Mouse (Mus musculus): Measurements from ENCODE around the gene Nfkbiz. TPM values are rescaled to one million over a fixed set of nuclear protein-coding genes. Genes with fewer than 3 reads are reported as not detected.
"Not testable (repeated sequence)": the region's sequence is repeated elsewhere in the genome, so short reads cannot be mapped to it uniquely, and the experiment has no call there.

The Nfkbiz gene
- polyA plus RNA-seq, 1 experiment from 2014 or later, result 10.0 TPM

GRCm38 (mm10) chr16:55838129-55838509 lies 580 bp downstream of the Nfkbiz start:
- H3K4me3 ChIP-seq (replicated peaks; ENCODE audit: low read length), result peak overlapping the region; percentile 73
- 12% methylated on average over 3 of the region's 3 CpGs for WGBS
- peak overlapping the region; percentile 93 for H3K9ac ChIP-seq (ENCODE audit: low read length)
- H3K4me1 ChIP-seq (ENCODE audit: control insufficient read depth, insufficient read depth, low read length), result peaks cover 3% of the 10 kb centered on the region; the same call in 1 of the 2 replicates
- peak overlapping the region; percentile 86 for H3K4me2 ChIP-seq (ENCODE audit: low read depth, low read length)
- no peaks in the 10 kb centered on the region for H3K9me3 ChIP-seq (replicated peaks; ENCODE audit: control insufficient read depth, low read length)
- no peaks in the 10 kb centered on the region for H3K27me3 ChIP-seq (ENCODE audit: control insufficient read depth, insufficient read depth, low read length)
- no peak for ATAC-seq (ENCODE audit: insufficient read depth, low FRiP score)
- H3K36me3 ChIP-seq (ENCODE audit: control insufficient read depth, insufficient read depth, low read length), result no peaks in the 10 kb centered on the region; the same call in 1 of the 2 replicates
- H3K27ac ChIP-seq (ENCODE audit: low read length), result peak overlapping the region; percentile 86; the same call in 1 of the 2 replicates

GRCm38 (mm10) chr16:55837653-55838052 lies 1.0 kb downstream of the Nfkbiz start:
- not testable (repeated sequence) for H3K9ac ChIP-seq (ENCODE audit: low read length); H3K9me3 ChIP-seq (replicated peaks; ENCODE audit: control insufficient read depth, low read length); H3K4me1 ChIP-seq (ENCODE audit: control insufficient read depth, insufficient read depth, low read length); H3K4me3 ChIP-seq (replicated peaks; ENCODE audit: low read length); H3K36me3 ChIP-seq (ENCODE audit: control insufficient read depth, insufficient read depth, low read length); ATAC-seq (ENCODE audit: insufficient read depth, low FRiP score); H3K27me3 ChIP-seq (ENCODE audit: control insufficient read depth, insufficient read depth, low read length); H3K27ac ChIP-seq (ENCODE audit: low read length)
- peak overlapping the region; percentile 86 for H3K4me2 ChIP-seq (ENCODE audit: low read depth, low read length)
- WGBS, result 89% methylated on average over 8 of the region's 8 CpGs

- Histone ChIP-seq H3K4me1 (ENCODE audit: control insufficient read depth, insufficient read depth, low read length) (peaks cover 3% of the 10 kb centered on the region; the same call in 1 of the 2 replicates), H3K9me3 (replicated peaks; ENCODE audit: control insufficient read depth, low read length) (no peaks in the 10 kb centered on the region), H3K27me3 (ENCODE audit: control insufficient read depth, insufficient read depth, low read length) (no peaks in the 10 kb centered on the region), H3K9ac (ENCODE audit: low read length) (no peak overlapping the region), H3K27ac (ENCODE audit: low read length) (no peak overlapping the region), H3K36me3 (ENCODE audit: control insufficient read depth, insufficient read depth, low read length) (no peaks in the 10 kb centered on the region; the same call in 1 of the 2 replicates), H3K4me3 (replicated peaks; ENCODE audit: low read length) (no peak overlapping the region), H3K4me2 (ENCODE audit: low read depth, low read length) (no peak overlapping the region)
- 66% methylated on average over 2 of the region's 2 CpGs for WGBS
- no peak for ATAC-seq (ENCODE audit: insufficient read depth, low FRiP score)
Measured at GRCm38 (mm10) chr16:55837168-55837567, 1.5 kb downstream of the Nfkbiz start.

- H3K36me3 ChIP-seq (ENCODE audit: control insufficient read depth, insufficient read depth, low read length), result no peaks in the 10 kb centered on the region; the same call in 1 of the 2 replicates
- H3K4me2 ChIP-seq (ENCODE audit: low read depth, low read length), result no peak overlapping the region
- no peaks in the 10 kb centered on the region for H3K9me3 ChIP-seq (replicated peaks; ENCODE audit: control insufficient read depth, low read length)
- no peak overlapping the region for H3K4me3 ChIP-seq (replicated peaks; ENCODE audit: low read length)
- H3K27ac ChIP-seq (ENCODE audit: low read length), result no peak overlapping the region
- peaks cover 3% of the 10 kb centered on the region; the same call in 1 of the 2 replicates for H3K4me1 ChIP-seq (ENCODE audit: control insufficient read depth, insufficient read depth, low read length)
- H3K27me3 ChIP-seq (ENCODE audit: control insufficient read depth, insufficient read depth, low read length), result no peaks in the 10 kb centered on the region
- no peak for ATAC-seq (ENCODE audit: insufficient read depth, low FRiP score)
- no peak overlapping the region for H3K9ac ChIP-seq (ENCODE audit: low read length)
Measured at GRCm38 (mm10) chr16:55835798-55836197, 2.9 kb downstream of the Nfkbiz start.

- no peak for ATAC-seq (ENCODE audit: insufficient read depth, low FRiP score)
- WGBS, result 90% methylated on average over 8 of the region's 8 CpGs
- no peak overlapping the region for H3K27ac ChIP-seq (ENCODE audit: low read length)
- no peaks in the 10 kb centered on the region for H3K9me3 ChIP-seq (replicated peaks; ENCODE audit: control insufficient read depth, low read length)
- no peak overlapping the region for H3K4me2 ChIP-seq (ENCODE audit: low read depth, low read length)
- no peak overlapping the region for H3K9ac ChIP-seq (ENCODE audit: low read length)
- no peak overlapping the region for H3K4me3 ChIP-seq (replicated peaks; ENCODE audit: low read length)
- H3K36me3 ChIP-seq (ENCODE audit: control insufficient read depth, insufficient read depth, low read length), result no peaks in the 10 kb centered on the region; the same call in 1 of the 2 replicates
- H3K4me1 ChIP-seq (ENCODE audit: control insufficient read depth, insufficient read depth, low read length), result no peaks in the 10 kb centered on the region; the same call in 1 of the 2 replicates
- no peaks in the 10 kb centered on the region for H3K27me3 ChIP-seq (ENCODE audit: control insufficient read depth, insufficient read depth, low read length)
Measured at GRCm38 (mm10) chr16:55832617-55833016, 6.1 kb downstream of the Nfkbiz start.

- no peak for ATAC-seq (ENCODE audit: insufficient read depth, low FRiP score)
- Histone ChIP-seq H3K4me3 (replicated peaks; ENCODE audit: low read length) (no peak overlapping the region), H3K9ac (ENCODE audit: low read length) (no peak overlapping the region), H3K36me3 (ENCODE audit: control insufficient read depth, insufficient read depth, low read length) (no peaks in the 10 kb centered on the region; the same call in 1 of the 2 replicates), H3K4me2 (ENCODE audit: low read depth, low read length) (no peak overlapping the region), H3K27me3 (ENCODE audit: control insufficient read depth, insufficient read depth, low read length) (no peaks in the 10 kb centered on the region), H3K9me3 (replicated peaks; ENCODE audit: control insufficient read depth, low read length) (no peaks in the 10 kb centered on the region), H3K4me1 (ENCODE audit: control insufficient read depth, insufficient read depth, low read length) (no peaks in the 10 kb centered on the region; the same call in 1 of the 2 replicates), H3K27ac (ENCODE audit: low read length) (no peak overlapping the region)
- 85% methylated on average over 6 of the region's 6 CpGs for WGBS
Measured at GRCm38 (mm10) chr16:55832040-55832439, 6.7 kb downstream of the Nfkbiz start.

GRCm38 (mm10) chr16:55831451-55831850 lies 7.2 kb downstream of the Nfkbiz start:
- 85% methylated on average over 1 of the region's 1 CpGs for WGBS
- no peak overlapping the region for H3K4me3 ChIP-seq (replicated peaks; ENCODE audit: low read length)
- H3K9me3 ChIP-seq (replicated peaks; ENCODE audit: control insufficient read depth, low read length), result no peaks in the 10 kb centered on the region
- no peaks in the 10 kb centered on the region for H3K4me1 ChIP-seq (ENCODE audit: control insufficient read depth, insufficient read depth, low read length)
- no peaks in the 10 kb centered on the region for H3K27me3 ChIP-seq (ENCODE audit: control insufficient read depth, insufficient read depth, low read length)
- no peak overlapping the region for H3K4me2 ChIP-seq (ENCODE audit: low read depth, low read length)
- ATAC-seq (ENCODE audit: insufficient read depth, low FRiP score), result no peak
- no peaks in the 10 kb centered on the region; the same call in 1 of the 2 replicates for H3K36me3 ChIP-seq (ENCODE audit: control insufficient read depth, insufficient read depth, low read length)
- no peak overlapping the region for H3K9ac ChIP-seq (ENCODE audit: low read length)
- H3K27ac ChIP-seq (ENCODE audit: low read length), result no peak overlapping the region

GRCm38 (mm10) chr16:55823398-55824155 lies 15.1 kb downstream of the Nfkbiz start:
- H3K27ac ChIP-seq (ENCODE audit: low read length), result peak overlapping the region; percentile 29; the same call in 1 of the 2 replicates
- peak overlapping the region; percentile 56 for H3K4me2 ChIP-seq (ENCODE audit: low read depth, low read length)
- no peak overlapping the region for H3K9ac ChIP-seq (ENCODE audit: low read length)
- peak overlapping the region; percentile 13; the same call in 1 of the 2 replicates for H3K4me3 ChIP-seq (replicated peaks; ENCODE audit: low read length)
- no peaks in the 10 kb centered on the region for H3K36me3 ChIP-seq (ENCODE audit: control insufficient read depth, insufficient read depth, low read length)
- no peaks in the 10 kb centered on the region for H3K9me3 ChIP-seq (replicated peaks; ENCODE audit: control insufficient read depth, low read length)
- no peaks in the 10 kb centered on the region for H3K27me3 ChIP-seq (ENCODE audit: control insufficient read depth, insufficient read depth, low read length)
- no peak for ATAC-seq (ENCODE audit: insufficient read depth, low FRiP score)
- 50% methylated on average over 11 of the region's 11 CpGs for WGBS
- H3K4me1 ChIP-seq (ENCODE audit: control insufficient read depth, insufficient read depth, low read length), result peaks cover 14% of the 10 kb centered on the region

GRCm38 (mm10) chr16:55822741-55823397 lies 15.8 kb downstream of the Nfkbiz start:
- H3K27me3 ChIP-seq (ENCODE audit: control insufficient read depth, insufficient read depth, low read length), result no peaks in the 10 kb centered on the region
- H3K9me3 ChIP-seq (replicated peaks; ENCODE audit: control insufficient read depth, low read length), result no peaks in the 10 kb centered on the region
- WGBS, result 25% methylated on average over 18 of the region's 18 CpGs
- peaks cover 5% of the 10 kb centered on the region for H3K36me3 ChIP-seq (ENCODE audit: control insufficient read depth, insufficient read depth, low read length)
- peak overlapping the region; percentile 52 for H3K9ac ChIP-seq (ENCODE audit: low read length)
- ATAC-seq (ENCODE audit: insufficient read depth, low FRiP score), result no peak
- peak overlapping the region; percentile 56 for H3K4me2 ChIP-seq (ENCODE audit: low read depth, low read length)
- peak overlapping the region; percentile 97 for H3K27ac ChIP-seq (ENCODE audit: low read length)
- peak overlapping the region; percentile 84 for H3K4me3 ChIP-seq (replicated peaks; ENCODE audit: low read length)
- H3K4me1 ChIP-seq (ENCODE audit: control insufficient read depth, insufficient read depth, low read length), result peaks cover 15% of the 10 kb centered on the region
